ENCODE assay signal across 8 mouse cellular contexts in genomic region chr9:117153686-117154274, GRCm38 (mm10).
DNase-seq lines count a peak whose midpoint lies in the region; ATAC-seq lines count a peak whose summit lies in the region.

No protein-coding gene starts in this region.

- 0 out of 2 replicates have a peak overlapping the region, but pooled peaks have one; percentile 11 for H3K27ac ChIP-seq in intestine, embryonic 15.5 days
- H3K27ac ChIP-seq in neural tube, embryonic 12.5 days: peak overlapping the region; percentile 29; the same call in 1 of the 2 replicates

- DNase-seq in embryo, embryonic 10 days (ENCODE audit: low spot score): peak; percentile 54
- DNase-seq in embryo, embryonic 9.5 days (ENCODE audit: extremely low spot score): no peak
- DNase-seq in embryo, embryonic 10.5 days (ENCODE audit: low spot score): peak; percentile 66
- DNase-seq in spleen, postnatal 10 days (ENCODE audit: low spot score in 2 of 2): no peak
- DNase-seq in left cerebral cortex, postnatal 4 days: no peak
- DNase-seq in left cerebral cortex, postnatal 14 days (ENCODE audit: low spot score in 2 of 2): no peak

- 0 out of 2 replicates have a peak overlapping the region, but pooled peaks have one; percentile 7 for H3K4me2 ChIP-seq in intestine, embryonic 15.5 days (replicated peaks)
- peak overlapping the region; percentile 31; the same call in 1 of the 2 replicates for H3K4me2 ChIP-seq in neural tube, embryonic 12.5 days (replicated peaks)

- H3K9me3 ChIP-seq in intestine, embryonic 15.5 days: no peaks in the 10 kb centered on the region
- no peaks in the 10 kb centered on the region for H3K9me3 ChIP-seq in neural tube, embryonic 12.5 days

- peaks cover 9% of the 10 kb centered on the region; the same call in 1 of the 2 replicates for H3K4me1 ChIP-seq in intestine, embryonic 15.5 days (replicated peaks)
- peaks cover 18% of the 10 kb centered on the region for H3K4me1 ChIP-seq in neural tube, embryonic 12.5 days

- WGBS in intestine, embryonic 15.5 days: 58% methylated on average over 20 of the region's 20 CpGs
- WGBS in neural tube, embryonic 12.5 days: 52% methylated on average over 20 of the region's 20 CpGs

- no peak overlapping the region for H3K9ac ChIP-seq in intestine, embryonic 15.5 days
- peak overlapping the region; percentile 26; the same call in 1 of the 2 replicates for H3K9ac ChIP-seq in neural tube, embryonic 12.5 days

- H3K27me3 ChIP-seq in intestine, embryonic 15.5 days (replicated peaks): no peaks in the 10 kb centered on the region
- no peaks in the 10 kb centered on the region for H3K27me3 ChIP-seq in neural tube, embryonic 12.5 days (replicated peaks)

- H3K36me3 ChIP-seq in intestine, embryonic 15.5 days: no peaks in the 10 kb centered on the region
- no peaks in the 10 kb centered on the region for H3K36me3 ChIP-seq in neural tube, embryonic 12.5 days

- intact Hi-C loops in left cerebral cortex, postnatal 4 days (cut with DNase I): no loop called here
- intact Hi-C loops in left cerebral cortex, postnatal 14 days (cut with DNase I): no loop called here

- no peak overlapping the region for H3K4me3 ChIP-seq in intestine, embryonic 15.5 days (replicated peaks)
- H3K4me3 ChIP-seq in neural tube, embryonic 12.5 days: no peak overlapping the region

- ATAC-seq in intestine, embryonic 15.5 days: no peak
- ATAC-seq in neural tube, embryonic 12.5 days (ENCODE audit: low FRiP score, low read depth): no peak

Comparison
In these comparisons a context has a peak if more than half of its experiments do, and no peak if none do; other contexts are left out.
1. DNase-seq: peak in embryo, embryonic 10 days (single experiment) and embryo, embryonic 10.5 days (single experiment); none in embryo, embryonic 9.5 days (single experiment), spleen, postnatal 10 days (0 of 2), left cerebral cortex, postnatal 4 days (single experiment) and left cerebral cortex, postnatal 14 days (0 of 2).